Mouse (Mus musculus): ENCODE measurements around the gene Rbm28. TPM values are rescaled to one million over a fixed set of nuclear protein-coding genes. Genes with fewer than 3 reads are reported as not detected.

Gene Rbm28
- polyA plus RNA-seq, 1 experiment from 2014 or later = 56.0 TPM

DNA sequence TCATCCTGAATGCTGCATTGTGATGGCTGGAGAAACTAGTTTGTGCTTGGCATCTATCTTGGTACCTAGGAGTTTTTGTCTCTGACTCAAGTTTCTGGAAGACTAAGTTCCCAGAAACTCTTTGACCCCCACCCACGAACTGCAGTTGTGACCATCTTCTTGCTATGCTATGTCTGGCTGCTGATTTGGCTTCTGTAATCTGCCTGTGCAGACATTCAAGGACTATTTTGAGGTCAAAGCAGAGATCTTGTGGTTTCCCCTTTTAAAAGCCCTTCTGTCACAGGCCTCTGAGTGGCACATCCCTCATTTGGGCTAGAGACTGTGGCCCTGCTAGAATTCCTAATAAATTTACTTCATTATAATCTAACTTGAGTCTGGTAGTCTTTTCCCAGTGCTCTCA is 23.1 kb upstream of the Rbm28 start:
- Histone ChIP-seq H3K27me3 (replicated peaks) (0 out of 2 replicates have a peak, but pooled peaks cover under 1% of the 10 kb centered on the region), H3K4me1 (no peaks in the 10 kb centered on the region), H3K9ac (no peak overlapping the region), H3K4me2 (replicated peaks) (no peak overlapping the region), H3K36me3 (no peaks in the 10 kb centered on the region), H3K4me3 (no peak overlapping the region), H3K9me3 (no peaks in the 10 kb centered on the region), H3K27ac (no peak overlapping the region)
- 73% methylated on average over 1 of the region's 1 CpGs for WGBS
- no peak for ATAC-seq (ENCODE audit: low FRiP score, low read depth)

DNA sequence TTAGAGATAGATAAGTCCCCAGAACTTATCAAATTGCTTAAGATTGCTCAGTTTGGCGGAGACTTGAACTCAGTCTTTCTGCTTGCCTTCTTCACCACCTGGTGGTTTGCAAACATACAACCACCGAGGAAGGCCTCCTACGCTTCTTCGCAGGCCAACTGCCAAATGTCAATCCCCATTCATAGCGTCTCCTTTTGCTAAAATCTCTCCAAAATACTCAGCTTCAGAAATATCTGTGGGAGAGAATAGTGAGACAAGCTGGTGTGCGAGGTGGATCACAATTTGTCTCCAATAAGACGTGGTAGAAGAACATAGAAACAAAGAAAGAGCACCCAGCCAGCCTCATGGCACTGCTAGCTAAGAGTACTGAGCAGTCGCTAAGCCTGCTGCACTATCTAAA is 15.0 kb upstream of the Rbm28 start:
- no peak overlapping the region for H3K27ac ChIP-seq
- 49% methylated on average over 8 of the region's 8 CpGs for WGBS
- H3K36me3 ChIP-seq = no peaks in the 10 kb centered on the region
- H3K4me3 ChIP-seq = peak overlapping the region; percentile 57
- peak overlapping the region; percentile 90 for H3K4me2 ChIP-seq (replicated peaks)
- ATAC-seq (ENCODE audit: low FRiP score, low read depth) = no peak
- peaks cover 16% of the 10 kb centered on the region for H3K4me1 ChIP-seq
- H3K9ac ChIP-seq = no peak overlapping the region
- H3K27me3 ChIP-seq (replicated peaks) = peaks cover 38% of the 10 kb centered on the region
- no peaks in the 10 kb centered on the region for H3K9me3 ChIP-seq

DNA sequence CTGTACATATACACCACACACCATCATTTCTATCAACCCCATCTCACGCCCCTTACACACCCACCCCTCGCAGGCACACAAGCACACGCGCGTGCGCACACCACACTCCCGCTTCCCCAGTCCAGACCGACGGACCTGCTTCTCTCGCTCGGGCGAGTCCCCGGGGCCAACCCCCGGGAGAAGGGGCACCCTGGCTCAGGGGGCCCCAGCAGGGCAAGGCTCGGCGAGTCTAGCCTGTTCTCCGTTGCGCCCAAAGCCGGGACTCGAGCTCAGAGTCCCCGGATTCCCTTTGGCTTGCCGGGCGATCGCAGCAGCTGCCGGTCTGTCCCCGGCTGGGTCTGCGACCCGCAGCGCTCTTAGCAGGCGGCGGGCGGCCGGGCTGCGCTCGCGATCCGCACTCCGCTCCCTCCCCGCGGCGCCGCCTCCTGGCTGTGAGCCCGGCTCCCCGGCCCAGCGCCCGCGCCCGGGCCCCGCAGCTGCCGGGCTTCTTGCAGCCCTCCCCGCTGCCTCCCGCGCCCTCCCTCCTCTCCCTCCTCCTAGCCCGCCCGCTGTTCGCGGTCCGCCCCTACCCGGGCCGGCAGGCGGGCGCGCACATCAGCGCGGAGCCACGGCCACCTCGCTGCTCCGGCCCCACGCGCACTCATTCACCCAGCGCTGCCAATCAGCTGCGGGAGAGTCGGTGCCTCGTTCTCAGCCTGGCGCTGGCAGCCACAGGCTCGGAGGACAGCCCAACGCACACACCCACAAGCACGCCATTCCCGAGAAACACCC is 14.3 kb upstream of the Rbm28 start, which contains the start of gene Prrt4:
TSS of gene Prrt4 (minus strand) at position 697 of the 771 bp plus-strand sequence.
- Histone ChIP-seq H3K4me1 (peaks cover 20% of the 10 kb centered on the region), H3K27me3 (replicated peaks) (peaks cover 43% of the 10 kb centered on the region), H3K9me3 (no peaks in the 10 kb centered on the region), H3K4me3 (peak within 1 kb of the TSS; percentile 57), H3K4me2 (replicated peaks) (peak within 1 kb of the TSS; percentile 90), H3K36me3 (no peaks in the 10 kb centered on the region), H3K9ac (peak within 1 kb of the TSS; percentile 75), H3K27ac (no peak within 1 kb of the TSS)
- under 1% methylated on average over 78 of the region's 79 CpGs for WGBS
- peak; percentile 80 for ATAC-seq (ENCODE audit: low FRiP score, low read depth)

DNA sequence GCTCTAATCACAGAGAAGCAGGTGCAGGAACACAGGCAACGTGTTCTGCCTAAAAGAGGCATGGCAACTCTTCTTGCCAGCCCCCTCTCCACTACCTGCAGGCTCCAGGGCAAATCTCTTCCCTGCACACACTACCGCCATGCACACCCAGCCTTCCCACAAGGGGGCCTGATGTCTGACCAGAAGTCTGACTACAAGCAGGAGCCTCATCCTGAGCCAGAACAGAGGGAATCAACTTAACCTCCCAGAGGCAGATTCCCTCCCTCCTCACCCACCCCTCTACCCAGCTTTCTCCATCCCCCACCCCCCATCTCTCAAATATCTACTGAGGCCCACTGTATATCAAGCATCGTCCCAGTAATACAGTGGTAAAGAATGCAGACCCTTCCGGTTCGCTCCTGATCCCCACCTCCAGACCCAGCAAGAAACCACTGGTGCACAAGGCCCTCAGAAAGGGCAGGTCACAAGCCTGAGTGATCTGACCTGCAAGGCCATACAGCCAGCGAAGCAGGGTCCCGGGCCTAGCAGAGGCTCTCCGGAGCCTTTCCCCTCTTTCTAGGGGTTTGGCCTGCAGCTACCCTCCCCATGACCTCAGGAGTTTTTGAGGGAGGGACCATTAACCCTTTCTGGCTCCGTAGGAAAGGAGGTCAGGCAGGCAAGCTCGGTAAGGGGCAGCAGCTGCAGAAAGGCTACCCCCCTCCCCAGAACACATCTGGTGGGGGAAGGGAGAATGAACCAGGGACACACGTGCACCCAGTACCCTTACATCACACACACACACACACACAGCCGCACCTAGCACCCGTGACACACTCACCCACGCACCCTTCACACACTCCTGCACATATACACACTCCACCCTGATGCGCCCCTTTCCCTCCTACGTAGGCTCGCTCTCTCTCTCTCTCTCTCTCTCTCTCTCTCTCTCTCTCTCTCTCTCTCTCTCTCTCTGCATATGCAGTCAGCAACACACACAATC is 13.4 kb upstream of the Rbm28 start:
- Histone ChIP-seq H3K4me1 (peaks cover 20% of the 10 kb centered on the region), H3K4me3 (peak overlapping the region; percentile 57), H3K9ac (peak overlapping the region; percentile 75), H3K36me3 (no peaks in the 10 kb centered on the region), H3K27ac (no peak overlapping the region), H3K4me2 (replicated peaks) (peak overlapping the region; percentile 90), H3K9me3 (no peaks in the 10 kb centered on the region), H3K27me3 (replicated peaks) (peaks cover 51% of the 10 kb centered on the region)
- WGBS = 12% methylated on average over 16 of the region's 17 CpGs
- peak; percentile 71 for ATAC-seq (ENCODE audit: low FRiP score, low read depth)

DNA sequence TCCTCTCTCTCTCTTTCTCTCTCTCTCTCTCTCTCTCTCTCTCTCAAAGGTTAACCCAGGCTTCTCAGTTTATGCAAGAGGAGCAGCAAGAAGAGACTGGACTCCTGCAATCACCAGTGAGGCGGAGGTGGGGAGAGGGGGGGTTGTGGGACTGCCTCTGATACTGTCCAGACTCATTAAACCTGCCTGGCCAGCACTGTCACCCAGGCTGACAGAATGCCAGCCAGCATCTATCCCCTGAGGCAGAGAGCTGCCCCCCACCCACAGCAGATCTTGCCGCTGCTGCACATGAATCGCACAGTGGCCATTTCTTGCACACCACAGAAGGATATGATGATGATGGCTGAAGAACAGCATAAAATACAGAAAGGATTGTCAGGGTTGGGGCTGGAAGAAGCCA is 10.3 kb upstream of the Rbm28 start:
- WGBS = 88% methylated on average over 3 of the region's 3 CpGs
- Histone ChIP-seq H3K4me2 (replicated peaks) (no peak overlapping the region), H3K4me1 (peaks cover 33% of the 10 kb centered on the region), H3K27me3 (replicated peaks) (peaks cover 61% of the 10 kb centered on the region), H3K9me3 (no peaks in the 10 kb centered on the region), H3K9ac (no peak overlapping the region), H3K36me3 (no peaks in the 10 kb centered on the region), H3K27ac (no peak overlapping the region), H3K4me3 (no peak overlapping the region)
- no peak for ATAC-seq (ENCODE audit: low FRiP score, low read depth)

DNA sequence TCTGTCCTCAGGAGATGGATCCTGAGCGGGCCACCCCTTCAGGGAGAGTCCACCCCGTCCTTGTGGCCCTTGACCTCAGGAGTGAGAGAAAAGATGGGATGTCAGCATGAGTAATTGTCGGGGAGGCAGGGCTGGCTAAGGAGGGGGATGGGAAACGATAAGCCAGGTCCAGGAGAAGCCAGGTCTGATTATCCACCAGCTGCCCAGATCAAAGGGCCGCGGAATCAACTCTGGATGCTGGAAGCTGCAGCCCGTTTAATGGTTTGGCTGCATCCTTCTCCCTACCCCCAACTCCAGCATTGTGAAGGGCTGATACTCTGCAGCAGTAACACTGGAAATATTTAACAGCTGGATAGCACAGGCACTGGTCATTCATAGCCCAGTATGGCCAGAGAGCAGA is 9.6 kb upstream of the Rbm28 start:
- Histone ChIP-seq H3K27ac (no peak overlapping the region), H3K4me1 (peaks cover 37% of the 10 kb centered on the region), H3K27me3 (replicated peaks) (peaks cover 63% of the 10 kb centered on the region), H3K9ac (no peak overlapping the region), H3K9me3 (no peaks in the 10 kb centered on the region), H3K36me3 (no peaks in the 10 kb centered on the region), H3K4me2 (replicated peaks) (no peak overlapping the region), H3K4me3 (no peak overlapping the region)
- 13% methylated on average over 7 of the region's 7 CpGs for WGBS
- ATAC-seq (ENCODE audit: low FRiP score, low read depth) = no peak

DNA sequence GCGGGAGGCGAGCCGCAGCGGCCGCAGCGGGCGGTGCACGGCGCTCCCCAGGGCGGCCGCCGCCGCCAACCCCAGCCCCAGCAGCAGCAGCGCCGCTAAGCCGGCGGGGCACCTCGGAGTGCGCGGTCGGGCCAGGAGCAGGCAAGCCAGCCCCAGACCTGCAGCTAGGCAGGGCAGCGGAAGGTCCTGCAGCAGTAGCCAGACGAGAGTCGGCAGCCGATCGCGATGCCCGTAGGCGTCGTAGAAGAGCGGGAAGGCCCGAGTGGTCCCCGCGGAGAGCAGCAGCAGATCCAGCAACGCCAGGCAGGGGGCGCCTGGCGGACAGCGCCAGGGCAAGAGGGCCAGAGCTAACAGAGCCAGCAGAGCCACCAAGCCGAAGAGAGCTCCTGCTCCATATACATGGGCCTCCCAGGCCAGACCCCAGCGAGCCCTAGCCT is 6.2 kb upstream of the Rbm28 start:
- Histone ChIP-seq H3K9me3 (no peaks in the 10 kb centered on the region), H3K9ac (peak overlapping the region; percentile 67), H3K4me2 (replicated peaks) (peak overlapping the region; percentile 99), H3K27me3 (replicated peaks) (peaks cover 62% of the 10 kb centered on the region), H3K4me3 (peak overlapping the region; percentile 52), H3K4me1 (peaks cover 22% of the 10 kb centered on the region), H3K36me3 (no peaks in the 10 kb centered on the region), H3K27ac (no peak overlapping the region)
- WGBS = 0% methylated on average over 40 of the region's 40 CpGs
- peak; percentile 69 for ATAC-seq (ENCODE audit: low FRiP score, low read depth)

DNA sequence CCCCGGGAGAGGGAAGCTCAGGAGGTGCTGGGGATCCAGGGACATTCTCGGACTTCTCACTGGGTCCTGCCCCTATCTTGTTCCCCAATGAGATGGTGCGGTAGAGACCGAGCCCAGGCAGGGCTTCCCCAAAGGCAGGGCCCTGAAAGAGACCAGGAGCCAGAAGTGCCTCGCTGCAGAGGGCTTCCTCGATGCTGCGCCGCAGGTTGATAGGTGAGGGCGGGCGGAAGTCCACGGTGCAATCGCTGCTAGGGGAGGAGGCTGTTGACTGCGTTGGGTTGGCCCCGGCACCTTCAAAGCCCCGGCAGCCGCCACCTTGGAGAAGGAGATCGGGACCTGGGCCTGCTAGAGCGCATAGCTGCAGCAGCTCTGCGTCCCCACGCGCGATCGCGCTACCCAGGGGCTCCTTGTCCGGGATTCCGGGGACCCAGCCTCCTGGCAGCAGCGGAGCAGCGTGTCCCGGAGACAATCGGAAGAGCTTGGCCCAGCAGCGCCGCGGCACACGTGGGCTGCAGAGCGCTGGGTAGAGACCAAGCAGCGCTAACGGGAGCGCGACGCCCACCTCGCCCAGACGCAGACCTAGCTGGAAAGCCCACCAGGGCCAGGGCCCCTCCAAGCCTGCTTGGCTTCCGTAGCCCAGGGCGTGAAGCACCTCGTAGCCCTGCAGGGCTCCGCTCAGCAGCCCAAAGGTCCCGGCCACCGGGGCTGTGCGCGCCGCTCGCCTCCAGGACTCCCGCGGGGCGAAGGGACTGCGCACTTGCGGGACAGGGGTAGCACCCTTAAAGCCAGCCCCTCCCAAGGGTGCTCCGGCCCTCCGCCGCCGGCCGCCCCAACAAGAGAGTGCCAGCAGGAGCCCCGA is 5.5 kb upstream of the Rbm28 start:
- Histone ChIP-seq H3K27ac (no peak overlapping the region), H3K4me1 (peaks cover 22% of the 10 kb centered on the region), H3K4me2 (replicated peaks) (peak overlapping the region; percentile 99), H3K9me3 (no peaks in the 10 kb centered on the region), H3K36me3 (no peaks in the 10 kb centered on the region), H3K4me3 (peak overlapping the region; percentile 52), H3K9ac (peak overlapping the region; percentile 67), H3K27me3 (replicated peaks) (peaks cover 62% of the 10 kb centered on the region)
- under 1% methylated on average over 63 of the region's 63 CpGs for WGBS
- ATAC-seq (ENCODE audit: low FRiP score, low read depth) = peak; percentile 66

DNA sequence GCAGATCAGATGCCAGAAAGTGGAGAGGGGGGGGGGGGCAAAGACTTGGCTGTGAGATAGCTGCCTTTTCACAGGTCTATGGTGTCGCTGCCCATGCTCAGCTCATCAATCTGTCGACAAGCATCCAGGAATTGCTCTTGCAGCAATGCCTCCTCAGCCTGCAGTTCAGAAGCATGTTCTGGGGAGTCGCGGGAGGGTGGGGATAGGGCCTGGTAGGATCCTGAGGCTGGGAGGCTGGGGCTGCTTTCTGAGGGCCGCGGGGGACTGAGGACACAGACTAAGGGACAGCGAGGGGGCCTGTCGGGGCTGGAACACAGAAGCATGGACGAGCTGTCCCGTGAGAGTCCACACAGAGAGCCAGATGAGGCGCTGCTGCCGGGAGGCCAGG is 4.9 kb upstream of the Rbm28 start:
- 0 out of 2 replicates have a peak, but pooled peaks have one; percentile 3 for ATAC-seq (ENCODE audit: low FRiP score, low read depth)
- no peaks in the 10 kb centered on the region for H3K36me3 ChIP-seq
- peaks cover 22% of the 10 kb centered on the region for H3K4me1 ChIP-seq
- H3K9ac ChIP-seq = peak overlapping the region; percentile 67
- 5% methylated on average over 12 of the region's 12 CpGs for WGBS
- H3K27me3 ChIP-seq (replicated peaks) = peaks cover 62% of the 10 kb centered on the region
- no peak overlapping the region for H3K27ac ChIP-seq
- no peaks in the 10 kb centered on the region for H3K9me3 ChIP-seq
- H3K4me2 ChIP-seq (replicated peaks) = peak overlapping the region; percentile 99
- H3K4me3 ChIP-seq = peak overlapping the region; percentile 52

DNA sequence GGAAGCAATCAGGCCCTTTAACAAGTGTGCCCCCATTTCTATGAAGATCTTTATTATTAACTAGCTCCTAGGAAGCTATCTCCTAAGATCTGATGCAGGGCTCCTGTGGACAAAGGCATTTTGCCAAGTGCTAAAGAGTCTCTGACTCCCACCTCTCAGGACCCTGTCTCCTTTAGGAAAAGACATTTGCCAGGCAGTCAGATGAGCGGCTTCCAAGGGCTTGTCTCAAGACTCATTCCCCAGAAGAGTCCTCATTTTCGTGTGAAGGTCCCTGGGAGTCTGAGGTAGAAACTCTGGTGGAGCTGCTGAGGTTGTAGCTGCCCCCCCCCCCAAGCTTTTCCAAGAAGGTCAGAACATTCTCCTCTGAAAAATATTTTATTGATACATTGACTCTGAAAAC is 4.1 kb upstream of the Rbm28 start:
- no peak overlapping the region for H3K9ac ChIP-seq
- no peak overlapping the region for H3K4me3 ChIP-seq
- WGBS = 52% methylated on average over 2 of the region's 2 CpGs
- H3K27me3 ChIP-seq (replicated peaks) = peaks cover 55% of the 10 kb centered on the region
- H3K4me2 ChIP-seq (replicated peaks) = no peak overlapping the region
- no peaks in the 10 kb centered on the region for H3K36me3 ChIP-seq
- no peak for ATAC-seq (ENCODE audit: low FRiP score, low read depth)
- H3K4me1 ChIP-seq = peaks cover 22% of the 10 kb centered on the region
- H3K27ac ChIP-seq = no peak overlapping the region
- H3K9me3 ChIP-seq = no peaks in the 10 kb centered on the region

DNA sequence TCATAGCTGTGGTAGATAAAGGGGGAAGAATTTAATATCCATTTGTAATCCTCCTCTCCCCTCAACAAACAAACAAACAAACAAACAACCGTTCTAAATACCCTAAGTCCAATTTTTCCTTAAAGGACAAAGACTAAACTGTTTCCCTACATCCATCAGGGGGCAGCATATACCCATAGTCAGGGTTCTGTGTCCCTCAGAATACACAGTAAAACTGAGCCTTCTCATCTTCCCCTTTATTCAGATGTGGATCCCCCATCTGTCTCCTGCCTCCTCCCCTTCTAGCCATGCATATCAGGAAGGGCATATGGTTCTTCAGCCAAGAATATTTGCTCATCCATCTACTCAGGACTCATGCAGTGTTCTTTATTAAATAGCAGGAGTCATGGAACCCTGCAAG is 1.4 kb upstream of the Rbm28 start:
- H3K9me3 ChIP-seq = no peaks in the 10 kb centered on the region
- H3K4me1 ChIP-seq = peaks cover 29% of the 10 kb centered on the region
- H3K4me3 ChIP-seq = no peak overlapping the region
- no peak overlapping the region for H3K9ac ChIP-seq
- H3K27me3 ChIP-seq (replicated peaks) = peaks cover 37% of the 10 kb centered on the region
- no peak overlapping the region for H3K27ac ChIP-seq
- ATAC-seq (ENCODE audit: low FRiP score, low read depth) = no peak
- WGBS = 19% methylated on average over 1 of the region's 1 CpGs
- no peak overlapping the region for H3K4me2 ChIP-seq (replicated peaks)
- no peaks in the 10 kb centered on the region for H3K36me3 ChIP-seq
